Mouse (Mus musculus) CD4-positive helper T cell, adult 2 months (primary cell): ENCODE data around the gene Isyna1.

ENCODE experiments used
- DNase-seq: peaks from one replicate; pipeline ENCODE4 v3.0.0-alpha.2; 2012; ENCODE audit warnings: low read depth, missing footprints, low spot score

Isyna1 gene

GRCm38 (mm10) chr8:70622220-70622619, 28.0 kb downstream of the Isyna1 start:
- DNase-seq, result no peak

GRCm38 (mm10) chr8:70625104-70625503, 30.9 kb downstream of the Isyna1 start:
- DNase-seq, result peak; percentile 72

GRCm38 (mm10) chr8:70627041-70627440, 32.9 kb downstream of the Isyna1 start:
- no peak for DNase-seq

- DNase-seq, result no peak
Observed at GRCm38 (mm10) chr8:70628986-70629490, 34.9 kb downstream of the Isyna1 start.

- DNase-seq, result peak; percentile 94
Observed at GRCm38 (mm10) chr8:70629574-70630531, 35.7 kb downstream of the Isyna1 start.

GRCm38 (mm10) chr8:70630532-70631381, 36.6 kb downstream of the Isyna1 start:
- DNase-seq, result peak; percentile 35

- DNase-seq, result no peak
Observed at GRCm38 (mm10) chr8:70631436-70631835, 37.3 kb downstream of the Isyna1 start.

GRCm38 (mm10) chr8:70632346-70632892, 38.2 kb downstream of the Isyna1 start, which contains the start of gene Gdf15:
Gene Gdf15, minus strand, starts transcription at chr8:70632456.
- no peak for DNase-seq

GRCm38 (mm10) chr8:70634066-70634465, 39.9 kb downstream of the Isyna1 start:
- no peak for DNase-seq

- no peak for DNase-seq
Observed at GRCm38 (mm10) chr8:70635527-70635926, 41.4 kb downstream of the Isyna1 start.

- DNase-seq, result no peak
Observed at GRCm38 (mm10) chr8:70636838-70637237, 42.7 kb downstream of the Isyna1 start.

GRCm38 (mm10) chr8:70638752-70639151, 44.6 kb downstream of the Isyna1 start:
- no peak for DNase-seq

- no peak for DNase-seq
Observed at GRCm38 (mm10) chr8:70643019-70643418, 48.8 kb downstream of the Isyna1 start.

- peak; percentile 33 for DNase-seq
Observed at GRCm38 (mm10) chr8:70644065-70644464, 49.9 kb downstream of the Isyna1 start.

GRCm38 (mm10) chr8:70645501-70646224, 51.5 kb downstream of the Isyna1 start:
- no peak for DNase-seq

- no peak for DNase-seq
Observed at GRCm38 (mm10) chr8:70646369-70646768, 52.2 kb downstream of the Isyna1 start.

- no peak for DNase-seq
Observed at GRCm38 (mm10) chr8:70646775-70647174, 52.6 kb downstream of the Isyna1 start.
